9 mouse cellular contexts compared by ENCODE assay signal in genomic region chr10:122991053-122991452, GRCm38 (mm10).
DNase-seq lines count a peak whose midpoint lies in the region; ATAC-seq and TF ChIP-seq lines count a peak whose summit lies in the region.
"Had no signal": no experiment of that assay in that cellular context is flagged by ENCODE, and none has a peak within 500 bp of the region (broad histone marks: within the 10 kb centered on the region; RNA-seq: fewer than 3 reads in every experiment).

No protein-coding gene starts in this region.

- no peak overlapping the region for H3K4me2 ChIP-seq in intestine, embryonic 15.5 days (replicated peaks)
- no peak overlapping the region for H3K4me2 ChIP-seq in intestine, postnatal 0 days (replicated peaks; ENCODE audit: low read depth)

- ATAC-seq in intestine, embryonic 15.5 days = no peak
- ATAC-seq in intestine, postnatal 0 days = no peak
- ATAC-seq in granulocyte monocyte progenitor cell, adult 5-6 weeks (replicated peaks; ENCODE audit: poor library complexity, severe bottlenecking) = no peak

- WGBS in intestine, embryonic 15.5 days = 74% methylated on average over 9 of the region's 9 CpGs
- WGBS in intestine, postnatal 0 days = 74% methylated on average over 9 of the region's 9 CpGs
- WGBS in heart, embryonic 10.5 days = 59% methylated on average over 9 of the region's 9 CpGs

- H3K9me3 ChIP-seq in intestine, embryonic 15.5 days = no peaks in the 10 kb centered on the region
- H3K9me3 ChIP-seq in intestine, postnatal 0 days (ENCODE audit: control insufficient read depth) = no peaks in the 10 kb centered on the region
- no peaks in the 10 kb centered on the region for H3K9me3 ChIP-seq in heart, embryonic 10.5 days

- H3K27me3 ChIP-seq in intestine, embryonic 15.5 days (replicated peaks) = no peaks in the 10 kb centered on the region
- H3K27me3 ChIP-seq in intestine, postnatal 0 days (replicated peaks; ENCODE audit: control insufficient read depth, insufficient read depth, low read length) = no peaks in the 10 kb centered on the region
- H3K27me3 ChIP-seq in heart, embryonic 10.5 days (ENCODE audit: insufficient read depth, poor library complexity, severe bottlenecking) = no peaks in the 10 kb centered on the region

- no peak overlapping the region for H3K9ac ChIP-seq in intestine, embryonic 15.5 days
- no peak overlapping the region for H3K9ac ChIP-seq in intestine, postnatal 0 days (ENCODE audit: low read depth, low read length)

- H3K27ac ChIP-seq in intestine, embryonic 15.5 days = 0 out of 2 replicates have a peak overlapping the region, but pooled peaks have one; percentile 6
- H3K27ac ChIP-seq in intestine, postnatal 0 days (ENCODE audit: low read depth, low read length) = no peak overlapping the region
- H3K27ac ChIP-seq in heart, embryonic 10.5 days = peak overlapping the region; percentile 87

- peaks cover 7% of the 10 kb centered on the region; the same call in 1 of the 2 replicates for H3K4me1 ChIP-seq in intestine, embryonic 15.5 days (replicated peaks)
- no peaks in the 10 kb centered on the region for H3K4me1 ChIP-seq in intestine, postnatal 0 days (replicated peaks; ENCODE audit: control insufficient read depth, insufficient read depth, low read length)
- peaks cover 31% of the 10 kb centered on the region; the same call in 1 of the 2 replicates for H3K4me1 ChIP-seq in heart, embryonic 10.5 days

- H3K4me3 ChIP-seq in intestine, embryonic 15.5 days (replicated peaks) = no peak overlapping the region
- no peak overlapping the region for H3K4me3 ChIP-seq in intestine, postnatal 0 days (ENCODE audit: low read depth, low read length)
- peak overlapping the region; percentile 27; the same call in 1 of the 2 replicates for H3K4me3 ChIP-seq in heart, embryonic 10.5 days

- peak; percentile 52 for DNase-seq in brain, embryonic 14.5 days (ENCODE audit: low read depth)
- no peak for DNase-seq in heart, embryonic 10.5 days (ENCODE audit: low spot score)
- DNase-seq in left cerebral cortex, postnatal 25 days (ENCODE audit: low spot score in 2 of 2) = peak; percentile 61 to 87
- DNase-seq in spleen, postnatal 10 days (ENCODE audit: low spot score in 2 of 2) = no peak
- DNase-seq in kidney, adult 8-10 months = no peak
- DNase-seq: spleen, adult 18-20 months had no signal

- H3K36me3 ChIP-seq in intestine, embryonic 15.5 days = peaks cover 7% of the 10 kb centered on the region
- peaks cover 37% of the 10 kb centered on the region for H3K36me3 ChIP-seq in intestine, postnatal 0 days (ENCODE audit: control insufficient read depth, insufficient read depth)
- peaks cover 30% of the 10 kb centered on the region for H3K36me3 ChIP-seq in heart, embryonic 10.5 days

- no peak for TF ChIP-seq POLR2A in brain, embryonic 14.5 days (IDR thresholded peaks at IDR 0.05; ENCODE audit: borderline replicate concordance, extremely low read depth, insufficient read depth, insufficient read length, poor library complexity, severe bottlenecking)

- TF ChIP-seq CTCF in intestine, postnatal 0 days (IDR thresholded peaks at IDR 0.05; ENCODE audit: low read depth) = no peak
- TF ChIP-seq CTCF in brain, embryonic 14.5 days (IDR thresholded peaks at IDR 0.05; ENCODE audit: borderline replicate concordance, extremely low read depth, insufficient read depth, insufficient read length) = no peak

- intact Hi-C loops in left cerebral cortex, postnatal 25 days (cut with DNase I) = loop anchor here (10.0 kb wide), 1 partner anchor 306 kb away; no protein-coding TSS in a partner anchor

Comparison
In these comparisons a context has a peak if more than half of its experiments do, and no peak if none do; other contexts are left out.
1. DNase-seq: peak in brain, embryonic 14.5 days (single experiment) and left cerebral cortex, postnatal 25 days (2 of 2); none in heart, embryonic 10.5 days (single experiment), spleen, postnatal 10 days (0 of 2) and kidney, adult 8-10 months (0 of 2).